Mouse (Mus musculus): ENCODE results near the gene Mcrip2.

- TF ChIP-seq POLR2A (IDR thresholded peaks at IDR 0.05; ENCODE audit: insufficient read depth, low read depth, low read length), result peak; percentile 84
- TF ChIP-seq EP300 (IDR thresholded peaks at IDR 0.05; ENCODE audit: insufficient read depth, low read depth, low read length), result no peak
Observed at GRCm38 (mm10) chr17:25828712-25829557, 39.6 kb downstream of the Mcrip2 start, which contains the start of gene Jmjd8.
